Mouse (Mus musculus) lung, adult 2 months (tissue): ENCODE data around the gene Fstl3.

Experiments used
- CTCF ChIP-seq: fragments of 200-500 bp; IDR thresholded peaks from 2 replicates; pipeline ENCODE4 v1.5.1; 2011; ENCODE audit warnings: mild to moderate bottlenecking, low read length, control low read depth; ENCODE audit not compliant: insufficient read depth
- POLR2A ChIP-seq: fragments of 200-500 bp; IDR thresholded peaks from 2 replicates; pipeline ENCODE4 v1.6.1; 2011; ENCODE audit warnings: low read depth, mild to moderate bottlenecking, control low read depth, low read length, borderline replicate concordance; ENCODE audit errors: extremely low read depth

DNA sequence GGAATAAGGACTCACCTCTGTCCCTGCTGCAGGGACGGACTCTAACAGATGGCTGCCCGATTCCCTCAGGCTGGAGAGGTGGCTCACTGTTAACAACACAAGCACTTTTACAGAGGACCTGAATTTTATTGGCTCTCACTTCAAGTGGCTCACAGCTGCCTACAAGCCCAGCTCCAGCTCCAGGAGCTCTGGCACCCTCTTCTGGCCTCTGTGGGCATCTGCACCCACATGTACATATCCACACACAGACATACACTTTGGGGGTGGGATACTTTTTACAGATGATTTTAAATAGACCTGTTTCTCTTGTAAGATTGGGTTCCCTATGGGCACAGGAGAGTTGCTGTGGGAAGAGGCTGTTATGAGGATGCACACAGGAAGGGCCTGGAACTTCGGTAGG lies 4.8 kb upstream of the Fstl3 start:
- TF ChIP-seq POLR2A (no peak), CTCF (no peak)
